20 mouse cellular contexts compared by ENCODE assay signal in the genomic region with DNA sequence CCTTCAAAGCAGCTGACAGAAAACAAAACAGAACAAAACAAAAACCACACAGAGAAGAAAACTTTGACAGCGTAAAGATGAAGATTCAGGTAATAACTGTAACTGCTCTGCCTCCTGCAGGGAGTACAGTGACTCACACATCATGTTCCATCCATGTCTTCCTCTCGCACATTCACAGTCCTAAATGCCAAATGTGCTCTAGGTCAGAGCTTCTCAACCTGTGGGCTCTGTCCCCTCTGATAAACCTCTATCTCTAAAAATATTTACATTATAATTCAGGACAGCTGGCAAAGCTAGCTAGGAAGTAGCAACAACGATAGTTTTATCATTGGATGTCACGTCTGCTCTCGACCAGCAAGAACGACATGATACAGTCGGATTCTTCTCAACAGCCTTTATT.
A peak's percentile ranks its signal among the peaks of the same experiment; 100 is the strongest.
DNase-seq lines count a peak whose midpoint lies in the region; ATAC-seq and TF ChIP-seq lines count a peak whose summit lies in the region.
"Had no signal": no experiment of that assay in that cellular context is flagged by ENCODE, and none has a peak within 500 bp of the region (broad histone marks: within the 10 kb centered on the region; RNA-seq: fewer than 3 reads in every experiment).

No protein-coding gene starts in this region.

- peak; percentile 42; the same call in 1 of the 2 replicates for TF ChIP-seq EP300 in liver, postnatal 0 days (IDR thresholded peaks at IDR 0.05; ENCODE audit: low read depth)

- no peaks in the 10 kb centered on the region for H3K9me3 ChIP-seq in liver, postnatal 0 days (ENCODE audit: low read length)
- H3K9me3 ChIP-seq in midbrain, embryonic 13.5 days, result no peaks in the 10 kb centered on the region
- H3K9me3 ChIP-seq: embryonic facial prominence, embryonic 10.5 days; forebrain, embryonic 13.5 days; hindbrain, embryonic 12.5 days had no signal

- no peaks in the 10 kb centered on the region for H3K27me3 ChIP-seq in liver, postnatal 0 days (ENCODE audit: insufficient read depth, low read length)
- no peaks in the 10 kb centered on the region for H3K27me3 ChIP-seq in midbrain, embryonic 13.5 days
- H3K27me3 ChIP-seq: forebrain, embryonic 13.5 days; hindbrain, embryonic 12.5 days had no signal

- no peaks in the 10 kb centered on the region for H3K4me1 ChIP-seq in liver, postnatal 0 days (ENCODE audit: insufficient read depth)
- peaks cover 17% of the 10 kb centered on the region for H3K4me1 ChIP-seq in midbrain, embryonic 13.5 days (replicated peaks)

- no peak overlapping the region for H3K4me2 ChIP-seq in liver, postnatal 0 days (ENCODE audit: low read depth, low read length)
- no peak overlapping the region for H3K4me2 ChIP-seq in midbrain, embryonic 13.5 days (replicated peaks)
- H3K4me2 ChIP-seq: forebrain, embryonic 13.5 days; hindbrain, embryonic 12.5 days had no signal

- no peak overlapping the region for H3K4me3 ChIP-seq in layer of hippocampus, adult 2 months
- H3K4me3 ChIP-seq in liver, postnatal 0 days (ENCODE audit: low read depth, low read length), result no peak overlapping the region
- H3K4me3 ChIP-seq in midbrain, embryonic 13.5 days (replicated peaks), result no peak overlapping the region
- H3K4me3 ChIP-seq: embryonic facial prominence, embryonic 10.5 days; forebrain, embryonic 13.5 days; hindbrain, embryonic 12.5 days had no signal

- 0 out of 2 replicates have a peak, but pooled peaks have one; percentile 31 for ATAC-seq in liver, postnatal 0 days
- no peak for ATAC-seq in midbrain, embryonic 13.5 days
- ATAC-seq: forebrain, embryonic 13.5 days; forebrain, postnatal 0 days had no signal

- no peak overlapping the region for H3K27ac ChIP-seq in layer of hippocampus, adult 2 months
- H3K27ac ChIP-seq in liver, postnatal 0 days (ENCODE audit: low read depth), result no peak overlapping the region
- no peak overlapping the region for H3K27ac ChIP-seq in midbrain, embryonic 13.5 days
- H3K27ac ChIP-seq: embryonic facial prominence, embryonic 10.5 days; forebrain, embryonic 13.5 days; hindbrain, embryonic 12.5 days had no signal

- WGBS in liver, postnatal 0 days (ENCODE audit: insufficient replicate concordance), result 48% methylated on average over 7 of the region's 7 CpGs
- WGBS in midbrain, embryonic 13.5 days, result 95% methylated on average over 7 of the region's 7 CpGs

- peak; percentile 17; the same call in 1 of the 2 replicates for TF ChIP-seq CTCF in layer of hippocampus, adult 2 months (conservative IDR thresholded peaks at IDR 0.05)
- TF ChIP-seq CTCF in liver, postnatal 0 days (IDR thresholded peaks at IDR 0.05; ENCODE audit: low read depth), result peak; percentile 28

- intact Hi-C loops in left cerebral cortex, postnatal 10 days (cut with DNase I), result no loop called here

- H3K36me3 ChIP-seq in liver, postnatal 0 days (replicated peaks; ENCODE audit: insufficient read depth, low read length), result no peaks in the 10 kb centered on the region
- H3K36me3 ChIP-seq in midbrain, embryonic 13.5 days, result no peaks in the 10 kb centered on the region
- H3K36me3 ChIP-seq: embryonic facial prominence, embryonic 10.5 days; hindbrain, embryonic 12.5 days had no signal

- no peak for DNase-seq in layer of hippocampus, adult 2 months (ENCODE audit: low spot score in 2 of 2)
- no peak for DNase-seq in layer of hippocampus, postnatal 36 days
- peak; percentile 3 for DNase-seq in testis, postnatal 10 days (ENCODE audit: low spot score)
- DNase-seq in testis, postnatal 14 days (ENCODE audit: low spot score), result no peak
- no peak for DNase-seq in liver, postnatal 0 days
- DNase-seq in spleen, adult 18-20 months, result no peak
- no peak for DNase-seq in left cerebral cortex, postnatal 10 days (ENCODE audit: extremely low spot score in 1 of 2, low spot score in 2 of 2)
- DNase-seq: adrenal gland, adult 2 months; adrenal gland, postnatal 25 days; cerebellum, adult 18-20 months; cerebellum, adult 9-11 months; cerebellum, postnatal 36 days; forebrain, postnatal 0 days; gastrocnemius, postnatal 14 days; heart, postnatal 10 days; heart, postnatal 4 days had no signal

- no peak overlapping the region for H3K9ac ChIP-seq in liver, postnatal 0 days (replicated peaks)
- no peak overlapping the region for H3K9ac ChIP-seq in midbrain, embryonic 13.5 days (replicated peaks)
- H3K9ac ChIP-seq: forebrain, embryonic 13.5 days; forebrain, postnatal 0 days; hindbrain, embryonic 12.5 days had no signal
